Mouse (Mus musculus): ENCODE data around the gene Brpf3.

- no peak for TF ChIP-seq CTCF (IDR thresholded peaks at IDR 0.05; ENCODE audit: extremely low read depth, insufficient read depth, insufficient read length, insufficient replicate concordance)
- TF ChIP-seq POLR2A (IDR thresholded peaks at IDR 0.05; ENCODE audit: low read depth, low read length), result no peak
These were observed 75.4 kb downstream of the Brpf3 start for GRCm38 (mm10) chr17:28876331-28876730.
